Mouse (Mus musculus) lung, postnatal 0 days (tissue): ENCODE measurements around the gene Pnpo. TPM values are rescaled to one million over a fixed set of nuclear protein-coding genes. Genes with fewer than 3 reads are reported as not detected.

Source experiments
- ATAC-seq: fragments of 200-750 bp; cut with Nextera tagmentation; 2 replicates; pipeline ENCODE4 v1.8.0; 2017; ENCODE audit warnings: moderate library complexity
- DNase-seq: peaks from one replicate; pipeline ENCODE4 v3.0.0-alpha.2; 2016; ENCODE audit warnings: low spot score
- H3K27ac ChIP-seq: fragments of 300-500 bp; sonication (generic); 2 replicates; pipeline ENCODE4 v1.5.1; 2014; ENCODE audit warnings: antibody characterized with exemption, mild to moderate bottlenecking, low read length, mixed read lengths
- H3K27me3 ChIP-seq: fragments of 300-500 bp; sonication (generic); replicated peaks from 2 replicates; pipeline ENCODE4 v1.6.1; 2014; ENCODE audit warnings: low read length, mixed read lengths; ENCODE audit not compliant: insufficient read depth
- H3K36me3 ChIP-seq: fragments of 300-500 bp; sonication (generic); 2 replicates; pipeline ENCODE4 v1.6.1; 2014; ENCODE audit warnings: low read length, mixed read lengths; ENCODE audit not compliant: insufficient read depth
- H3K4me1 ChIP-seq: fragments of 300-500 bp; sonication (generic); 2 replicates; pipeline ENCODE4 v1.6.1; 2014; ENCODE audit warnings: antibody characterized with exemption, low read depth, low read length, mixed read lengths; ENCODE audit not compliant: insufficient read depth
- H3K4me2 ChIP-seq: fragments of 300-500 bp; sonication (generic); replicated peaks from 2 replicates; pipeline ENCODE4 v1.6.1; 2014; ENCODE audit warnings: low read depth, mild to moderate bottlenecking, low read length, moderate library complexity, mixed read lengths
- H3K4me3 ChIP-seq: fragments of 300-500 bp; sonication (generic); 2 replicates; pipeline ENCODE4 v1.5.1; 2014; ENCODE audit warnings: low read depth, low read length
- H3K9ac ChIP-seq: fragments of 300-500 bp; sonication (generic); replicated peaks from 2 replicates; pipeline ENCODE4 v1.6.1; 2014; ENCODE audit warnings: low read depth, mild to moderate bottlenecking
- H3K9me3 ChIP-seq: fragments of 300-500 bp; sonication (generic); 2 replicates; pipeline ENCODE4 v1.6.1; 2016; ENCODE audit warnings: low read length, mixed read lengths
- CTCF ChIP-seq: IDR thresholded peaks from 2 replicates; pipeline ENCODE4 v1.5.1; 2016; ENCODE audit warnings: antibody characterized with exemption, mild to moderate bottlenecking
- EP300 ChIP-seq: IDR thresholded peaks from 2 replicates; pipeline ENCODE4 v1.6.1; 2016; ENCODE audit warnings: antibody characterized with exemption, mild to moderate bottlenecking, control low read depth
- WGBS: fragments of 180-500 bp; shearing (Covaris S2); extraction: QIAGEN DNeasy Blood & Tissue Kit; methylation state at CpG from one replicate; pipeline ENCODE4 v1.1.7; 2014; 5-methylcytosine and 5-hydroxymethylcytosine counted together
- polyA plus RNA-seq: library from polyadenylated mRNA; unstranded; fragments of >200 nt; fragmentation: Nextera tagmentation; extraction: Ambion mirVana; gene quantifications from 2 replicates; pipeline ENCODE4 v1.2.1, GENCODE M21; 2015

Pnpo gene
- polyA plus RNA-seq, 1 experiment from 2014 or later = 30.0 TPM

DNA sequence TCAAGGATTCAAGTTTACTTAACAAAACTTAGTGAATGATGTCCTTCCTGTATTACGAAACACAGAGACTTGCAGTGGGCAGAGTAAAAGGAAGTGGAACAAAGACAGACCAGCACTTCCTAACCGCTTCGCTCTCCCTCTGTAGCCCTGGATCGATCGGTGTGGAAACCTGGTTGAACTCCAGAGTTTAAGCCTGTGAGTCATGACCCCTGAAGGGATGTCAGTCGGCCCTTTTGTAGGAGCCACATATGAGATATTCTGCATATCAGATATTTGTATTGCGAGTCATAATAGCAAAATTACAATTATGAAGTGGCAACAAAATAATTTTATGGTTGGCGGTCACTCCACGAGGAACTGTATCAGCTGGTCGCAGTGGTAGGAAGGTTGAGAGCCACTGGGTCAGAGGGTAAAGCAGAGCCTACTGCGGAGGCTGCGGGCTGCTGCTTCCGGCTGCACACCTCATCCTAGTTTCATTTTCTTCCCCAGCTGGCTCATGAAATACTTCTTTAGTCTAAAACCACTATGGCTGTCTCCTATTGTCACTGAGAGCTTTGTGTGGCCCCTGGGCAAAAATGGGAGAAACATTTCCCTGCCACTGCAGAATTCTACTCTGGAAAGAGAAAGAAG lies 23.2 kb upstream of the Pnpo start:
- 0 out of 2 replicates have a peak, but pooled peaks have one; percentile 11 for TF ChIP-seq EP300
- no peak for TF ChIP-seq CTCF
- peaks cover 40% of the 10 kb centered on the region for H3K4me1 ChIP-seq
- H3K27me3 ChIP-seq = no peaks in the 10 kb centered on the region
- 0 out of 2 replicates have a peak overlapping the region, but pooled peaks have one; percentile 5 for H3K9ac ChIP-seq
- peak; percentile 85 for DNase-seq
- no peaks in the 10 kb centered on the region for H3K9me3 ChIP-seq
- H3K27ac ChIP-seq = peak overlapping the region; percentile 82
- peak; percentile 39 for ATAC-seq
- 56% methylated on average over 13 of the region's 13 CpGs for WGBS
- H3K36me3 ChIP-seq = no peaks in the 10 kb centered on the region
- H3K4me3 ChIP-seq = no peak overlapping the region
- H3K4me2 ChIP-seq = peak overlapping the region; percentile 45

GRCm38 (mm10) chr11:96966172-96966571 lies 22.4 kb upstream of the Pnpo start:
- Histone ChIP-seq H3K9me3 (no peaks in the 10 kb centered on the region), H3K9ac (no peak overlapping the region), H3K27ac (no peak overlapping the region), H3K36me3 (no peaks in the 10 kb centered on the region), H3K27me3 (no peaks in the 10 kb centered on the region), H3K4me1 (peaks cover 40% of the 10 kb centered on the region), H3K4me3 (no peak overlapping the region), H3K4me2 (no peak overlapping the region)
- TF ChIP-seq EP300 (no peak), CTCF (no peak)
- ATAC-seq (no peak), DNase-seq (no peak)
- 85% methylated on average over 3 of the region's 3 CpGs for WGBS

DNA sequence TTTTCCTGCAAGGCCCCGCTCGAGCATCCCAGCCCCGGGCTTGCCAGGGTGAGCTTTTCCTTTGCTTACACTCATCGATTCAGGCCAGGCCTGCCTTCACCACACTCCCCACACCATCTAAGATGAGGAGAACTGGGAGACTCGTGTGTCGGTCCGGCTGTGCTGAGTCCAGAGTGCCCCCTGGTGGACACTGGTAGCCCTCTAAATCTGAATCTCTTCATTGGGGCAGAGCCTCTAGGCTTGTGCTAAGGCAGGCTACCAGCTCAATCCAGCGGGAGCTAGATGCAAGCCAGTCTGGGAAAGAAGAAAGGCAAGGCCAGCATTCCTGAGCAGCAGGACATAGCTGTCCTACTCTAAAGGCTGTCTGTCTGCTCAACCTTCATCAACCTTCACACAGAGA lies 19.8 kb upstream of the Pnpo start:
- Histone ChIP-seq H3K27ac (no peak overlapping the region), H3K27me3 (no peaks in the 10 kb centered on the region), H3K4me3 (no peak overlapping the region), H3K36me3 (peaks cover 20% of the 10 kb centered on the region; the same call in 1 of the 2 replicates), H3K4me2 (no peak overlapping the region), H3K9ac (no peak overlapping the region), H3K9me3 (no peaks in the 10 kb centered on the region), H3K4me1 (peaks cover 17% of the 10 kb centered on the region; the same call in 1 of the 2 replicates)
- peak; percentile 82 for ATAC-seq
- peak; percentile 93 for DNase-seq
- WGBS = 12% methylated on average over 8 of the region's 8 CpGs
- TF ChIP-seq EP300 (no peak), CTCF (peak; percentile 95)

DNA sequence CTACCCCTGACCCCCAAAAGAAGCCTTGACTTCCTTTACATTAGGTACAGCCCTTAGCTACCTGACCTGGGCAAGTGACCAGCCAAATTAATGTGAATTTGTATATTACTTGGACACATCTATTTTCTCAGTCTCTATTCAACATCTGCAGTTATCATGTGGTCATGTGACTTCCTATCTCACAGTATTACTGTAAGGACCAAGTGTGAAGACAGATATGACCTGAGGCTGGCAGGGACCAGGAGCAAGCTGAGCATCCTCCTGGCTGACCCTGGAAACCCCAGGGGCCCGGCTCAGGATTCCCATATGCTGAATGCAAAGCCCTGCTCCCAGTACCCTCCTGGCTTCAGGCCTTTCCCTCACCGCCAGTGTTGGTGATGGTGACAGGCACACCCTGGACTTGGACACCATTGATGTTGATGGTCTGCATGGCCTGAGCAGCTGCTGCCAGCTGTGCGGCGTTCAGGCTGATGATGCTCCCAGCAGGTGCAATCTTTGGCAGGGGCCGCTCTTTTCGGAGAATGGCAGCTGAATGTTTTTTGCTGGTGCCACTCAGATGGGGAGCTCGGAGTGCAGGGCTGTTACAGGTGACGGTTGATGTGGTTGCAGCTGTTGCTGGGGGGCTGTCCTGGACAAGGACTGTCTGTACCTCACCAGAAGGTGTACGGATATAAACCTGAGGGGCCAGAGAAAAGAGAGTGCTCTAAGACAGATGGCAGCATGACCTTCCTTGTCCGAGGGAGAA lies 13.4 kb upstream of the Pnpo start:
- Histone ChIP-seq H3K27ac (no peak overlapping the region), H3K4me3 (no peak overlapping the region), H3K4me2 (no peak overlapping the region), H3K4me1 (no peaks in the 10 kb centered on the region), H3K36me3 (peaks cover 54% of the 10 kb centered on the region; the same call in 1 of the 2 replicates), H3K9ac (no peak overlapping the region), H3K27me3 (no peaks in the 10 kb centered on the region), H3K9me3 (no peaks in the 10 kb centered on the region)
- ATAC-seq (no peak), DNase-seq (no peak)
- TF ChIP-seq CTCF (no peak), EP300 (no peak)
- WGBS = 86% methylated on average over 10 of the region's 10 CpGs

DNA sequence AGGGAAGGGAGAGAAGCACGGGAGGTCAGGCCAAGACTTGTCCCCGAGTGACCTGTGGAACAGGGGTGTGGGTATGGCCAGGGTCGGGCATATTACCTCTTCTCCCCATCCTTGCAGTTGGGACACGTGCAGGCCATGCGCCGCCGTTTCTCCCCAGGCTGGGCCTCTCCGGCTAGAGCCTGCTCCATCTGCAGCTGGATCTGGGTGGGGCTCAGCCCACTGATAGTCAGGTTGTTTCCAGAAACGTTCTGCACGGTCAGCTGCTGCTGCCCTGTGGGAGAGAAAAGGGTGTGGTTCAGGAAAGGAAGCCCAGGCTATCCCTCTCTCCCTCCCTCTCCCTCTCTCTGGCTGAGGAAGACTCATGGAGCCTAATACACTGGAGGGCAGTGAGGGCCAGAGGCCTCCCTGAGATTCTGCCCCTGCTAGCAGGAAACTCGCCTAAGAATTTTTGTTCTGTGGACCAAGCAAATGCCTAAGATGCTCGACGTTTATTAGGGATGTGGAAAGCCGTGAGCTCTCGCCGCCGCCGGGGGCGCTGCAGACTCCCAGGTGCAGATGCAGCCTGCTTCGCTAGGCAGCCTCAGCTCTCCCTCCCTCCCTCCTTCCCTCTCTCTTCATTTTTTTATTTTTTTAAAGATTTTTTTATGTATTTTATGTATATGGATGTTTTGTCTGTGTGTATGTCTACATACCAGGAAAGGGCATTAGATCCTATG lies 12.4 kb upstream of the Pnpo start:
- 61% methylated on average over 19 of the region's 20 CpGs for WGBS
- Histone ChIP-seq H3K4me2 (no peak overlapping the region), H3K4me3 (no peak overlapping the region), H3K27me3 (no peaks in the 10 kb centered on the region), H3K9me3 (no peaks in the 10 kb centered on the region), H3K36me3 (peaks cover 54% of the 10 kb centered on the region; the same call in 1 of the 2 replicates), H3K4me1 (no peaks in the 10 kb centered on the region), H3K27ac (no peak overlapping the region), H3K9ac (no peak overlapping the region)
- TF ChIP-seq CTCF (peak; percentile 57), EP300 (no peak)
- DNase-seq (no peak), ATAC-seq (0 out of 2 replicates have a peak, but pooled peaks have one; percentile 33)

DNA sequence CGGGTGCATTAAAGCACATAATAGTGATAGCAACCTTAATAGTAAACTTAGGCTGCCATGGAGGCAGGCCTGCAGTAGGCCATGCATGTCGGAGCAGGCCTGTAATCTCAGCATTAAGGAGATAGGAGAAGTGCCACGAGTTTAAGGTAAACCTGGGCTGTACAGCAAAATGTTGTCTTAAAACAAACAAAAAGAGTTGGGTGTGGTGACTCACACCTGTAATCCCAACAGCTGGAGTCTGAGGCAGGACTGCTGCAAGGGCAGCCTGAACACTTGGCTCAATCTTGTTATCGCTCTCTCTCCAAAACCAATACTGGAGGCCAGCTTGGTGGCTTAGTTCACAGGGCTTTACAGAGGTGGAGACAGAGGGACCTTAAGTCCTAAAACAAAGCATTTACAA lies 11.3 kb upstream of the Pnpo start:
- H3K4me1 ChIP-seq = no peaks in the 10 kb centered on the region
- H3K9ac ChIP-seq = no peak overlapping the region
- H3K9me3 ChIP-seq = no peaks in the 10 kb centered on the region
- no peak for TF ChIP-seq CTCF
- TF ChIP-seq EP300 = no peak
- no peaks in the 10 kb centered on the region for H3K27me3 ChIP-seq
- H3K27ac ChIP-seq = no peak overlapping the region
- ATAC-seq (no peak), DNase-seq (no peak)
- no peak overlapping the region for H3K4me3 ChIP-seq
- H3K4me2 ChIP-seq = no peak overlapping the region
- WGBS = 79% methylated on average over 4 of the region's 4 CpGs
- peaks cover 45% of the 10 kb centered on the region; the same call in 1 of the 2 replicates for H3K36me3 ChIP-seq
